Comparison of ENCODE assay signal across 8 mouse cellular contexts in the genomic region with DNA sequence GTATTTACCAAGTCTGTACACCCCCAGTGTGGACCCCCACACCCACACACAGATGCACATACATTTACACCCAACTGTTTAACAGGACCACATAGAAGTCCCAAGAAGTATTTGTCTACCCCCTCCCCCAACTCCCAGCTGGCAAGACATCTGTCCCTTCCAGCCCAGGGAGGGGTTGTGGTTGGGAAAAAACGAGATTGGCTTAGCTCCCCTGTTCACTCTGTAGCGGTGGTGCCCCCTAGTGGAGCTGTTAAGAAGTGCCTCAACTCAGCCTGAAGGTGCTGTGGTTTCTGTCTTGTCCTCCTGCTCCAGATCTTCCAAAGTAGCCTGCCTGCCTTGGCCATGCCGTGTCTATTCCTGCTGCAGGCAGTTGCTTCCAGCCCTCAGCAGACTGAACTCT. TPM values are rescaled to one million over a fixed set of nuclear protein-coding genes. Genes with fewer than 3 reads are reported as not detected.
DNase-seq lines count a peak whose midpoint lies in the region; ATAC-seq and TF ChIP-seq lines count a peak whose summit lies in the region.

No protein-coding gene starts in this region.

- H3K4me1 ChIP-seq in G1E (ENCODE audit: insufficient read depth, low read depth, low read length) = no peaks in the 10 kb centered on the region
- H3K4me1 ChIP-seq in embryonic fibroblast, embryonic 13.5 days (ENCODE audit: control insufficient read depth, insufficient read depth, low read length) = no peaks in the 10 kb centered on the region
- peaks cover 9% of the 10 kb centered on the region; the same call in 1 of the 2 replicates for H3K4me1 ChIP-seq in heart, embryonic 16.5 days (ENCODE audit: control insufficient read depth, insufficient read depth, low read length)

- DNase-seq in G1E (ENCODE audit: low spot score) = peak; percentile 52
- peak; percentile 66 to 73 for DNase-seq in adrenal gland, postnatal 4 days (ENCODE audit: low spot score in 2 of 2)
- DNase-seq in layer of hippocampus, postnatal 10 days (ENCODE audit: low spot score in 2 of 2) = peak; percentile 90 to 93
- DNase-seq in lung, postnatal 25 days (ENCODE audit: low spot score) = peak; percentile 74
- peak; percentile 46 to 49 for DNase-seq in right cerebral cortex, postnatal 36 days (ENCODE audit: low spot score in 2 of 2)
- DNase-seq in urinary bladder, postnatal 36 days (ENCODE audit: low spot score in 2 of 2) = peak; percentile 61 to 69

- WGBS in heart, embryonic 16.5 days = 4% methylated on average over 3 of the region's 3 CpGs

- H3K27me3 ChIP-seq in G1E (ENCODE audit: insufficient read depth, low read length) = peaks cover 37% of the 10 kb centered on the region
- H3K27me3 ChIP-seq in heart, embryonic 16.5 days (ENCODE audit: control insufficient read depth, insufficient read depth, low read length) = no peaks in the 10 kb centered on the region

- H3K9ac ChIP-seq in heart, embryonic 16.5 days (ENCODE audit: low read length) = no peak overlapping the region

- H3K4me3 ChIP-seq in G1E (ENCODE audit: low read depth, low read length) = no peak overlapping the region
- H3K4me3 ChIP-seq in embryonic fibroblast, embryonic 13.5 days (ENCODE audit: insufficient read depth, low read length) = no peak overlapping the region
- H3K4me3 ChIP-seq in heart, embryonic 16.5 days (ENCODE audit: low read length) = no peak overlapping the region

- H3K36me3 ChIP-seq in G1E (replicated peaks) = no peaks in the 10 kb centered on the region
- H3K36me3 ChIP-seq in heart, embryonic 16.5 days (ENCODE audit: control insufficient read depth, insufficient read depth) = no peaks in the 10 kb centered on the region

- TF ChIP-seq CTCF in G1E (IDR thresholded peaks at IDR 0.05; ENCODE audit: low read depth, low read length) = peak; percentile 90
- TF ChIP-seq CTCF in embryonic fibroblast, embryonic 13.5 days (IDR thresholded peaks at IDR 0.05; ENCODE audit: borderline replicate concordance, insufficient read depth, low read length) = peak; percentile 63; the same call in 1 of the 2 replicates

- no peak overlapping the region for H3K27ac ChIP-seq in embryonic fibroblast, embryonic 13.5 days (ENCODE audit: insufficient read depth, low read length)
- no peak overlapping the region for H3K27ac ChIP-seq in heart, embryonic 16.5 days (ENCODE audit: low read length)

- no peak overlapping the region for H3K4me2 ChIP-seq in heart, embryonic 16.5 days (ENCODE audit: low read depth, low read length)

- no peak for TF ChIP-seq POLR2A in embryonic fibroblast, embryonic 13.5 days (IDR thresholded peaks at IDR 0.05; ENCODE audit: low read depth, low read length)

- no peaks in the 10 kb centered on the region for H3K9me3 ChIP-seq in G1E (replicated peaks)
- H3K9me3 ChIP-seq in heart, embryonic 16.5 days (replicated peaks; ENCODE audit: control insufficient read depth, low read length) = no peaks in the 10 kb centered on the region

- ATAC-seq in G1E (ENCODE audit: extremely low read depth, insufficient number of reproducible peaks, low FRiP score, poor library complexity, severe bottlenecking) = no peak
- 0 out of 2 replicates have a peak, but pooled peaks have one; percentile 16 for ATAC-seq in heart, embryonic 16.5 days (replicated peaks; ENCODE audit: extremely low read depth, insufficient read depth, low FRiP score)

RNA-seq across cellular contexts. Expression of a gene that starts 1.0 kb away (rescaled TPM):
- not detected in 2 replicates for total RNA-seq in G1E (2014; fragmentation: Nextera tagmentation)
- total RNA-seq in G1E (2017) = 0.16 and 0.23 TPM in 2 replicates
- polyA plus RNA-seq in G1E (2012) = 0.07 TPM in 1 of 2 replicates, not detected in the other
- not detected for total RNA-seq in adrenal gland, postnatal 4 days (2021)
- polyA plus RNA-seq in embryonic fibroblast, embryonic 13.5 days (2011; ENCODE audit: insufficient read length, low read depth, missing spikeins) = not detected in 2 replicates
- 1.00 and 1.0 TPM in 2 replicates for polyA plus RNA-seq in heart, embryonic 16.5 days (2015; fragmentation: Nextera tagmentation; extraction: Ambion mirVana)
- total RNA-seq in layer of hippocampus, postnatal 10 days (2021) = under 1 TPM in 1 of 2 experiments, not detected in 1; 0.91 TPM

RNA-seq across cellular contexts. Expression of a gene that starts 13.2 kb away (rescaled TPM):
- not detected in 2 replicates for total RNA-seq in G1E (2014; fragmentation: Nextera tagmentation)
- total RNA-seq in G1E (2017) = 0.05 TPM in 1 of 2 replicates, not detected in the other
- polyA plus RNA-seq in G1E (2012) = not detected in 2 replicates
- 1 to 10 TPM; 1.0 to 3.0 TPM for total RNA-seq in adrenal gland, postnatal 4 days (2021)
- not detected in 2 replicates for polyA plus RNA-seq in embryonic fibroblast, embryonic 13.5 days (2011; ENCODE audit: insufficient read length, low read depth, missing spikeins)
- polyA plus RNA-seq in heart, embryonic 16.5 days (2015; fragmentation: Nextera tagmentation; extraction: Ambion mirVana) = 0.09 and 0.36 TPM in 2 replicates
- total RNA-seq in layer of hippocampus, postnatal 10 days (2021) = under 1 TPM in 1 of 2 experiments, not detected in 1; 0.38 TPM

RNA-seq across cellular contexts. Expression of a gene that starts 21.6 kb away (rescaled TPM):
- total RNA-seq in G1E (2014; fragmentation: Nextera tagmentation) = 3.7 and 10.3 TPM in 2 replicates
- 42.6 and 53.8 TPM in 2 replicates for total RNA-seq in G1E (2017)
- polyA plus RNA-seq in G1E (2012) = 2.1 and 3.4 TPM in 2 replicates
- total RNA-seq in adrenal gland, postnatal 4 days (2021) = 10 to 100 TPM; 21.8 to 24.3 TPM
- not detected in 2 replicates for polyA plus RNA-seq in embryonic fibroblast, embryonic 13.5 days (2011; ENCODE audit: insufficient read length, low read depth, missing spikeins)
- polyA plus RNA-seq in heart, embryonic 16.5 days (2015; fragmentation: Nextera tagmentation; extraction: Ambion mirVana) = 107 and 109 TPM in 2 replicates
- total RNA-seq in layer of hippocampus, postnatal 10 days (2021) = 1 to 10 TPM; 4.6 to 4.7 TPM

RNA-seq across cellular contexts. Expression of a gene that starts 51.8 kb away (rescaled TPM):
- not detected in 2 replicates for total RNA-seq in G1E (2014; fragmentation: Nextera tagmentation)
- not detected in 2 replicates for total RNA-seq in G1E (2017)
- polyA plus RNA-seq in G1E (2012) = 0.03 TPM in 1 of 2 replicates, not detected in the other
- 1 to 10 TPM; 2.8 to 5.2 TPM for total RNA-seq in adrenal gland, postnatal 4 days (2021)
- polyA plus RNA-seq in embryonic fibroblast, embryonic 13.5 days (2011; ENCODE audit: insufficient read length, low read depth, missing spikeins) = not detected in 2 replicates
- 3.5 and 3.6 TPM in 2 replicates for polyA plus RNA-seq in heart, embryonic 16.5 days (2015; fragmentation: Nextera tagmentation; extraction: Ambion mirVana)
- under 1 TPM; 0.38 to 0.59 TPM for total RNA-seq in layer of hippocampus, postnatal 10 days (2021)
